Mouse (Mus musculus) heart, postnatal 4 days (tissue): ENCODE data around the gene Mettl23. TPM values are rescaled to one million over a fixed set of nuclear protein-coding genes. Genes with fewer than 3 reads are reported as not detected.
"Not testable (repeated sequence)": the region's sequence is repeated elsewhere in the genome, so short reads cannot be mapped to it uniquely, and the experiment has no call there.

ENCODE experiments used
- DNase-seq: peaks from one replicate; pipeline ENCODE4 v3.0.0; 2021
- total RNA-seq, 2 experiments: library from RNA; stranded (reverse); gene quantifications; 2 replicates each; pipeline ENCODE4 v1.2.3; 2021

Gene Mettl23
- total RNA-seq, 2 experiments from 2014 or later = 31.0 to 32.2 TPM

DNA sequence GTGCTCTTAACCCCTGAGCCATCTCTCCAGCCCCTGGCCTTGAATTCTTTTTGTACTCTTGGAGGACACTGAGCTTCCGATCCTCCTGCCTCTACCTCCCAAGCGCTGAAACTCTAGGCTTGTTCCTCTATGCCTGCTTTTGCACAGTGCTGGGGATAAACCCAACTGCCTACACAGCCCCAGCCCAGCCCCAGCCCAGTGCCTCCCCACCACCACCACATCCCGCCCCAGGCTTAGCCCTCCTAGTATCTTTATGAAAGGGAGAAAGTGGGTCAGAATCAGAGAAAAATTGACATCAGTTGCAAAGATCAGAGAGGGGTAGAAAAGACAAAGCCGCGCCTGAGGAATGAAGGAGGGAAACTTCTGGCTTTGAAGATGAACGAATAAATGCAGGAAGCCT, 41.0 kb downstream of the Mettl23 start:
- DNase-seq = no peak

DNA sequence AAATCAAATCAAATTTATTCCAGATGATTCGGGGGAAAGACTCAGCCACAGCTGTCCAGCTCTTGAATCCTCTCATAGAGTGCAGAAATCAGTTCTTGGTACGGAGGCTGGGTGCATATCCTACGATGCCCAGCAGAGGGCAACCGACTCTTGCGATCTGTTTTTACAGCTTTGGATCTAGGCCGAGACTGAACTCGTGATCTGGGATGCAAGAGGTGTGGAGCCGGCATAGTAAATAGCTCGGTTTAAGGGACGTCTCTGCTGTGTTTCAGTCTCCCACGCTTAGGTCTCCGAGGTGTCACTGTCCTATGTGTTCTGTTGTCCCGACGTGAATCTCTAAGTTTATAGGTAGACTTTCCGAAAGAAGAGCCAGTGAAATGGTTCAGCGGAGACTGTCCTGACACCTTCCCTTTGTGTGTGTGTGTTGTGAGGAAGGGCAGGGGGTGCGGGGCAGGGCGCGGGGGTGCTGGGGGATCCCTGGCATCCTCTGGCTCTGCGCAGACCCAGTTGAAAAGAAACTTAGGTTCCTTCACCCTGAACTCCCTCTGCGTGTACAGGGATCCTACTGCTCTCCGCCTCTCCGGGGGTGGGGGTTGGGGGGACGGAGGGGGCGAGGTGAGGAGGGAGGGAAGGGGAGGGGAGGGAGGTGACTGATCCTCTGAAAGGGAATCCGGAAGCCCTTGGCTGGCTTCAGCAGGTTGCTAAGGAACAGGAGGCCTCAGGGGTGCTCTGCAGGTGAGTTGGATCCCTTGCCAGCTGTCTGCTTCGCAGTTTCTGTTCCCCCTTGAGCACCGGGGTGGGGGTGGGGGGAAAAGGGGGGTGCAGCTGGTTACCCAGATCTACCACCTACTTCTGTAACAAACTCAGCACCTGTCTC, 42.4 kb downstream of the Mettl23 start:
- DNase-seq = peak; percentile 86

DNA sequence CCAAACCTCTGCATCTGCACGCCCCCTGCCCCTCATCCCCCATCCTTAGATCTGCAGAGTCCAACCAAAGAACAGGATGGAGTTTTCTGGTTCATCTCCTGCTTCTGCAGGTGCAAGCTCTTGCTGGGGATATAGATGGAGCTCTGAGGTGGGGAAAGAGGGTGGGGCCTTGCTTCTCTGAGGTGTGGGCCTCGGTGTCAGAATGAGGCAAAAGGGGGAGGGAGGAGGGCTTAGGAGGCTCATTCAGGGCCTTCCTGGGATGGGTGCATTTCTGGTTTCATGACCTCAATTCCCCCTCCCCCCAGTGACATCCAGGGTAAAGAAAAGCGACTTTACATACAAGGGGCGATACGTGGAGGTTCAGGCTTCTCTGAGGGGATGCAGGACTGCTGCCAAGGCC, 44.1 kb downstream of the Mettl23 start:
- no peak for DNase-seq

DNA sequence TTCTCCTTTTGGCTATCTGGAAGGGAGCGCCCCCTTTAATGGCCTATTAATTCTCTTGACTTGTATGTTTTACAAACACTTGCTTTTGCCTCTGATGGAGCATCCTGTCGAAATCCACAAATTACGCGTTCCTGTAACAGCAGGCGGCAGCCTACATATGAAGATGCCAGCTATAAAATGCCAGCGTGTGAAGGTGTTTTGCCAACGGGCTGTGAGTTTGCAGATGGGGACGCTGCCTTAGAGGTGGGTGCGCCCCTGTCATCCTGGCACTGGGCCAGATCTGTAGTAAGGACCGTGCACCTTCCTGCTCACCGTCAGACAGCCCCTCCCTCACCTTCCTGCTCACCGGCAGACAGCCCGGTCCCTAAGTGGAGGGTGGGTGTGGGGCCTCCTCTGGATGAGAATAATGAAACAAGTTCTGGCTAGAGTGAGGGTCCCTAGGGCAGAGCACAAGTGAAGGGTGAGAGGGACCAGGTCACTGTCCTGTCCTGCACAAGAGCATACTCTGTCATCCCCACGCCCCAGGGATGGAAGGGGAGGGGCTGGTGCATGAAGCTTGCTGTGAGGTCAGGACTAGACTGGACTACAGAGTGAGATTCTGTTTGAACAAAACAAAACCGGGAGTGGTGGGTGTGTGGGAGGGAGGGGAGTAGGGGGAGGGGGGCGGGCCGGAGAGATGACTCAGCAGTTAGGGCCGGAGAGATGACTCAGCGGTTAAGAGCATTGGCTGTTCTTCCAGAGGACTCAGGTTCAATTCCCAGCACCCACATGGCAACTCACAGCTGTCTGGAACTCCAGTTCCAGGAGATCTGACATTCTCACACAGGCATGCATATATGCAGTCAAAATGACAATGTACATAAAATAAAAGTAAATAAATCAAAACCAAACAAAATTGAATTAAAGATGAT, 50.7 kb downstream of the Mettl23 start:
- DNase-seq = no peak

DNA sequence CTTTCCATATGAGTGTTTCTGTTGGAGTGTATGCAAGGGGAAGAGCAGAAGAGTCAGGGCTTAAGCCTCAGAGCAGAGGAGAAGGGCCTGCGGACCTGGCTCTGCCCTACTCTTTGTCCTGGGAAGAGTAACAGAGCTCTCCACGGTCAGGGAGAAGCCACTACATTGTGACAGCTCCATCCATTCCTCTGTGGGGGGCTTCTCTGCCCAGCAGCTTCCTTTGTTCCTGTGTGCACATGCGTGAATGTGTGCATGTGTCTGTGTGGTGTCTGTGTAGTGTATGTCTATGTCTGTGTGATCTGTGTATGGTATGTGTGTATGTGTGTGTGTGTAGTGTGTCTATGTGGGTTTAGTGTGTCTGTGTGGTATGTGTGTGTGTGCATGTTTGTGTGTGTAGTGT, 52.3 kb downstream of the Mettl23 start:
- DNase-seq = no peak

DNA sequence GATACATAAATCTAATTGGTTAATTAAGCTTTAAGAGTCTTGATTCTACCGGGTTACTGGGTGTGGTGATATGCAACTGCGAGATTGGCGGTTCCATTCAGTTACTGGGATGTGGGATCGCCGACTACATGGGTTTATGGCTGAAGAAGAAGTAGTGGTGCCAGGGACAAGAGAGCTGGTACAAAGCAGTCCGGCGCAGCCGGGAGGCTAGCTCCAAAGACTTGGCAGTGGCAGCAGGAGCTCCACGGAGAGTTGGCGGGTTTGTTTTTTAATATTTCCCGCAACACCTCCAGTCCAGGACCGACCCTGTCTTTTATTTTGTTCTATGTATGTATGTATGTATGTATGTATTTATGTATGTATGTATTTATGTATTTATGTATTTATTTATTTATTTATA, 56.2 kb downstream of the Mettl23 start:
- DNase-seq = no peak

DNA sequence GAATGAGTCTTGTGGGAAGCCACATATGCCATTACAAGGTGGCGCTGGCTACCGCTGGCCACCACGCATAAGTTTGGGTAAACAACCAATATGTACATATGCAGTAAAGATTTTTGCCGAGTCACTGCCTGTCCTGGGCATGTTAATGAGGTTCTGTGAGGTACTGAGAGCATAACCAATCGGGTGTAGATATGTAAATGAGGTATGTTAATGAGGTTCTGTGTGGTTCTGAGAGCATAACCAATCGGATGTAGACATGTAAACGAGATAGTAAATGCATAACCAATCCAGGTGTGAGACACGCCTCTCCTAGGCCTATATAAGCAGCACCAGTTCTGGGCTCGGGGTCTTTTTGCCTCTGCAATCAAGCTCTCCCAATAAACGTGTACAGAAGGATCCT, 59.5 kb downstream of the Mettl23 start:
- DNase-seq = not testable (repeated sequence)

Other genes with a start within 250 kb of the Mettl23 start
- 10 to 100 TPM; 16.4 to 17.5 TPM for gene Rhbdf2, start 216.3 kb upstream of the Mettl23 start, total RNA-seq
- gene Prcd, start 189.7 kb upstream of the Mettl23 start, total RNA-seq = 1 to 10 TPM; 1.1 to 1.5 TPM
- 10 to 100 TPM; 46.2 to 57.9 TPM for gene Cygb, start 189.0 kb upstream of the Mettl23 start, total RNA-seq
- not detected for gene St6galnac1, start 67.8 kb upstream of the Mettl23 start, total RNA-seq
- 10 to 100 TPM; 40.9 to 42.9 TPM for gene Mxra7, start 15.2 kb upstream of the Mettl23 start, total RNA-seq
- 10 to 100 TPM; 41.2 to 43.3 TPM for gene Jmjd6, start 171 bp downstream of the Mettl23 start, total RNA-seq
- gene Mfsd11, start 9.2 kb downstream of the Mettl23 start, total RNA-seq = 10 to 100 TPM; 26.9 to 35.6 TPM
- gene Srsf2, start 9.8 kb downstream of the Mettl23 start, total RNA-seq = 100 to 1,000 TPM; 269 to 299 TPM
- gene Mgat5b, start 75.6 kb downstream of the Mettl23 start, total RNA-seq = 1 to 10 TPM in 1 of 2 experiments, under 1 TPM in 1; 0.93 to 1.2 TPM